Mouse (Mus musculus): ENCODE measurements around the gene Ablim1.
"Not testable (repeated sequence)": the region's sequence is repeated elsewhere in the genome, so short reads cannot be mapped to it uniquely, and the experiment has no call there.

Gene Ablim1

GRCm38 (mm10) chr19:57141756-57142461 lies 172.8 kb downstream of the Ablim1 start:
- DNase-seq: no peak

- DNase-seq: no peak
These were observed 173.8 kb downstream of the Ablim1 start for GRCm38 (mm10) chr19:57140874-57141273.

- DNase-seq: no peak
These were observed 174.6 kb downstream of the Ablim1 start for GRCm38 (mm10) chr19:57140071-57140470.

- DNase-seq: no peak
These were observed 175.7 kb downstream of the Ablim1 start for GRCm38 (mm10) chr19:57138909-57139617.

- DNase-seq: no peak
These were observed 176.2 kb downstream of the Ablim1 start for GRCm38 (mm10) chr19:57138469-57138868.

- DNase-seq: no peak
These were observed 176.7 kb downstream of the Ablim1 start for GRCm38 (mm10) chr19:57138045-57138444.

- no peak for DNase-seq
These were observed 178.5 kb downstream of the Ablim1 start for GRCm38 (mm10) chr19:57136228-57136627.

GRCm38 (mm10) chr19:57135654-57136053 lies 179.1 kb downstream of the Ablim1 start:
- DNase-seq: not testable (repeated sequence)

GRCm38 (mm10) chr19:57134654-57135348 lies 179.9 kb downstream of the Ablim1 start:
- DNase-seq: no peak

- DNase-seq: no peak
These were observed 181.7 kb downstream of the Ablim1 start for GRCm38 (mm10) chr19:57132916-57133520.

- no peak for DNase-seq
These were observed 182.4 kb downstream of the Ablim1 start for GRCm38 (mm10) chr19:57132281-57132680.

- DNase-seq: no peak
These were observed 183.4 kb downstream of the Ablim1 start for GRCm38 (mm10) chr19:57131366-57131765.

GRCm38 (mm10) chr19:57130591-57130990 lies 184.1 kb downstream of the Ablim1 start:
- no peak for DNase-seq

GRCm38 (mm10) chr19:57129729-57130128 lies 185.0 kb downstream of the Ablim1 start:
- no peak for DNase-seq

GRCm38 (mm10) chr19:57128037-57128436 lies 186.7 kb downstream of the Ablim1 start:
- no peak for DNase-seq

- DNase-seq: no peak
These were observed 187.2 kb downstream of the Ablim1 start for GRCm38 (mm10) chr19:57127523-57127922.

- DNase-seq: no peak
These were observed 187.8 kb downstream of the Ablim1 start for GRCm38 (mm10) chr19:57126950-57127349.

- no peak for DNase-seq
These were observed 189.8 kb downstream of the Ablim1 start for GRCm38 (mm10) chr19:57124906-57125305.

- no peak for DNase-seq
These were observed 190.6 kb downstream of the Ablim1 start for GRCm38 (mm10) chr19:57124138-57124519.

- DNase-seq: no peak
These were observed 191.1 kb downstream of the Ablim1 start for GRCm38 (mm10) chr19:57123503-57124137.

- no peak for DNase-seq
These were observed 192.5 kb downstream of the Ablim1 start for GRCm38 (mm10) chr19:57122261-57122660.

GRCm38 (mm10) chr19:57121036-57121435 lies 193.7 kb downstream of the Ablim1 start:
- no peak for DNase-seq

GRCm38 (mm10) chr19:57119661-57120060 lies 195.1 kb downstream of the Ablim1 start:
- no peak for DNase-seq

Data from layer of hippocampus, adult 9-11 months (tissue).